Mouse (Mus musculus): ENCODE measurements around the gene Btaf1. TPM values are rescaled to one million over a fixed set of nuclear protein-coding genes. Genes with fewer than 3 reads are reported as not detected.

Gene Btaf1
- polyA plus RNA-seq, 1 experiment: 5.1 TPM

DNA sequence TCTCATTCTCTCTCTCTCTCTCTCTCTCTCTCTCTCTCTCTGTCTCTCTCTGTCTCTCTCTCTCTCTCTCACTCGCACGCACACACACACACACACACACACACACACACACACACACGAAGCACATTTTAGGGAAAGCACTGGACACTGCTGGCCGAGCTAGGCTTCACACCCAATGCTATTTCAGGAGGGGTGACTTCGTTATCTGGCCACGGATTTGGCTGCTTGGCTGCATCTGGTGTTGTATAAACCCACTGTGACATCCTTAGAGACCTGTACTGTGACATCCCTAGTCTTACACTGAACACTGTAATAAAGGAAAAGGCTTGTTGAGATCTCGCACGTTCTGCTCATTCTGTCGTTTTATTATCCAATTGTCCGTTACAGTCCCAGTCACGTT is 95.1 kb downstream of the Btaf1 start:
- no peak overlapping the region for H3K4me3 ChIP-seq (ENCODE audit: insufficient read depth, low read depth, low read length)
- no peak for TF ChIP-seq POLR2A (IDR thresholded peaks at IDR 0.05; ENCODE audit: low read depth, low read length)
- TF ChIP-seq CTCF (conservative IDR thresholded peaks at IDR 0.05; ENCODE audit: insufficient read depth, insufficient read length, low read depth, low read length): no peak
- DNase-seq: no peak
- H3K27ac ChIP-seq (ENCODE audit: insufficient read depth, low read depth, low read length): no peak overlapping the region
- H3K27me3 ChIP-seq (replicated peaks; ENCODE audit: control insufficient read depth, insufficient read depth, low read length): no peaks in the 10 kb centered on the region
- no peaks in the 10 kb centered on the region for H3K36me3 ChIP-seq (ENCODE audit: control insufficient read depth, insufficient read depth, low read length)
- 84% methylated on average over 11 of the region's 11 CpGs for WGBS
- no peaks in the 10 kb centered on the region for H3K4me1 ChIP-seq (ENCODE audit: control insufficient read depth, insufficient read depth, low read length)

DNA sequence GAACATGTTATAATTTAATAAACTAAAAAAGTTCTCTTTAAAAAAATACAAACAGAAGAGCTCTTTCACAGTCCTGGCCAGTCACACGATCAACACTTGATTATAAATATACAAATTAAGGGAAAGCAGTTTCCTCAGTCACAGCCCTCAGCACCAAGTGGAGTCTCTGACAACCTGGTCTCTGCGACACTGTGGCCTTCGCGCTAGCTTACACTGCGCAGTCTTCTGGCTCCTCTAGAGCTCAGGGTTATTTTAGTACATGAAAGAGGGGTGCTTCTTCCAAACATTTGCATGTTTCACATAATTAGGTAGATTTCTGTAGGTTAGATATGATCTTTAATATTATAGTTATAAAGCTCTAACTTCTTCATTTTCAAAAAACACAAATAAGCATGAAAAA is 96.3 kb downstream of the Btaf1 start:
- 90% methylated on average over 5 of the region's 5 CpGs for WGBS
- Histone ChIP-seq H3K36me3 (ENCODE audit: control insufficient read depth, insufficient read depth, low read length) (no peaks in the 10 kb centered on the region), H3K4me3 (ENCODE audit: insufficient read depth, low read depth, low read length) (no peak overlapping the region), H3K27me3 (replicated peaks; ENCODE audit: control insufficient read depth, insufficient read depth, low read length) (no peaks in the 10 kb centered on the region), H3K4me1 (ENCODE audit: control insufficient read depth, insufficient read depth, low read length) (no peaks in the 10 kb centered on the region), H3K27ac (ENCODE audit: insufficient read depth, low read depth, low read length) (no peak overlapping the region)
- TF ChIP-seq POLR2A (IDR thresholded peaks at IDR 0.05; ENCODE audit: low read depth, low read length) (no peak), CTCF (conservative IDR thresholded peaks at IDR 0.05; ENCODE audit: insufficient read depth, insufficient read length, low read depth, low read length) (no peak)
- no peak for DNase-seq

DNA sequence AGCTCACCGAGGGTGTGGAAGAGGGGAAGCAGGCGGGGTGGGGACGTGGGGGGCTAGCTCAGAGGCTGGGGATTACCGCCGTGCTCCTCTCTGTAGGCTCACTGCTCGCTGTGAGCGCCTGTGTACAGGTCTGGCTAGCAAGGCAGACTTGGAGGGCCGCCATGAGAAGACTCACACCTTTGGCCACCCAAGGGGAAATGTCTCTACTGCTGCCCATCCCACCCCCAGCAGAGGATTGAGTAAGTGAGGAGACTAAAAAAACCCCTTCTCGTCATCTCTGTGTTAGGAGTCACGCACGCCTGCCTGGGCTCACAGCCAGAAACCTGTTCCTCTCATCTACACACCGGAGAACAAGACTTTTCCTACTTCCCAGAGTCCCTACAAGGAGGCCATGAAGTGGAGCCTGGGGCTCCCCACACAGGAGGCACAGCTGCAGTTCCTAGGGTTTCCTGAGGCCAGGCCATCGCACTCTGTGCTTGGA is 100.0 kb downstream of the Btaf1 start:
- Histone ChIP-seq H3K27me3 (replicated peaks; ENCODE audit: control insufficient read depth, insufficient read depth, low read length) (no peaks in the 10 kb centered on the region), H3K4me3 (ENCODE audit: insufficient read depth, low read depth, low read length) (no peak overlapping the region), H3K27ac (ENCODE audit: insufficient read depth, low read depth, low read length) (no peak overlapping the region), H3K36me3 (ENCODE audit: control insufficient read depth, insufficient read depth, low read length) (no peaks in the 10 kb centered on the region), H3K4me1 (ENCODE audit: control insufficient read depth, insufficient read depth, low read length) (no peaks in the 10 kb centered on the region)
- DNase-seq: no peak
- WGBS: 68% methylated on average over 13 of the region's 13 CpGs
- no peak for TF ChIP-seq POLR2A (IDR thresholded peaks at IDR 0.05; ENCODE audit: low read depth, low read length)
- TF ChIP-seq CTCF (conservative IDR thresholded peaks at IDR 0.05; ENCODE audit: insufficient read depth, insufficient read length, low read depth, low read length): no peak

DNA sequence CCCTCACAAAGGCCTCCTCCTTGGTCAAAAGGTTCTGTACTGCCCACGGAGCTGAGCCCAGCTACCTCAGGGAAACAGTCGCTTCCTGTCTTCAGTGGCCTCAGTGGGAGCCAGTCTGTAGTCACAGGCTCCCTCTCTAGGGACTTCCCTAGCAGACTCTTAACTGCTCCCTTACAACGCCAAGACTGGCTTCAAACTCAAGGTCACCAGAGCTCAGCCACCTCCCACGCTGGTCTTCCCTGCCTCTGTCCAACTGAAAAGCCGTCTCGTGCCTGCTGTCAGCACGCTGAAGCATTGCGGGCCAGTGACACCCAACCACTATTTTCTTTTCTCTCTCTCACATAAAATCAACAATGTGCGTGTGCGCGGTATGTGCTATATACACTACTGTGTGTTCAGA is 100.5 kb downstream of the Btaf1 start:
- H3K27ac ChIP-seq (ENCODE audit: insufficient read depth, low read depth, low read length): no peak overlapping the region
- no peaks in the 10 kb centered on the region for H3K4me1 ChIP-seq (ENCODE audit: control insufficient read depth, insufficient read depth, low read length)
- no peak for DNase-seq
- TF ChIP-seq CTCF (conservative IDR thresholded peaks at IDR 0.05; ENCODE audit: insufficient read depth, insufficient read length, low read depth, low read length): no peak
- no peak for TF ChIP-seq POLR2A (IDR thresholded peaks at IDR 0.05; ENCODE audit: low read depth, low read length)
- no peak overlapping the region for H3K4me3 ChIP-seq (ENCODE audit: insufficient read depth, low read depth, low read length)
- no peaks in the 10 kb centered on the region for H3K36me3 ChIP-seq (ENCODE audit: control insufficient read depth, insufficient read depth, low read length)
- WGBS: 52% methylated on average over 11 of the region's 11 CpGs
- no peaks in the 10 kb centered on the region for H3K27me3 ChIP-seq (replicated peaks; ENCODE audit: control insufficient read depth, insufficient read depth, low read length)

DNA sequence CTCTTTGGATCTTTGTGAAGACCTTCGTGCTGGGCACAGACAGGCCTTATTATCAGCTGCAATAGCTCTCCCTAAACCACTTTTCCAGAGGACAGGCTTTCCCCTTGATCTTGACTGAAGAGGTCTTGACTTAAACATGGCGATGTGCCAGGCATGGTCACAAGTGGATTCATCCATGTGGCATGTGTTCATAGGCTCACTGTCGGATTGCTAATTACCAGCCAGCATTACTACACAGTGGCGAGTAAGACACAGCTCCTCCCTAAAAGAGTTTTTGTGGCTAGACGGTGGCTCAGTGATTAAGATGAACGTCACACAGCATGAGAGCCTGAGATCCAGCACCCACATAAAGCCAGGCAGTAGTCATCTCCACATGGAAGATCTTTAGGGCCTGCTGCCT is 103.9 kb downstream of the Btaf1 start:
- no peaks in the 10 kb centered on the region for H3K4me1 ChIP-seq (ENCODE audit: control insufficient read depth, insufficient read depth, low read length)
- no peaks in the 10 kb centered on the region for H3K27me3 ChIP-seq (replicated peaks; ENCODE audit: control insufficient read depth, insufficient read depth, low read length)
- no peak overlapping the region for H3K4me3 ChIP-seq (ENCODE audit: insufficient read depth, low read depth, low read length)
- TF ChIP-seq POLR2A (IDR thresholded peaks at IDR 0.05; ENCODE audit: low read depth, low read length): no peak
- TF ChIP-seq CTCF (conservative IDR thresholded peaks at IDR 0.05; ENCODE audit: insufficient read depth, insufficient read length, low read depth, low read length): no peak
- no peak for DNase-seq
- H3K36me3 ChIP-seq (ENCODE audit: control insufficient read depth, insufficient read depth, low read length): no peaks in the 10 kb centered on the region
- H3K27ac ChIP-seq (ENCODE audit: insufficient read depth, low read depth, low read length): no peak overlapping the region
- WGBS: 86% methylated on average over 6 of the region's 6 CpGs

DNA sequence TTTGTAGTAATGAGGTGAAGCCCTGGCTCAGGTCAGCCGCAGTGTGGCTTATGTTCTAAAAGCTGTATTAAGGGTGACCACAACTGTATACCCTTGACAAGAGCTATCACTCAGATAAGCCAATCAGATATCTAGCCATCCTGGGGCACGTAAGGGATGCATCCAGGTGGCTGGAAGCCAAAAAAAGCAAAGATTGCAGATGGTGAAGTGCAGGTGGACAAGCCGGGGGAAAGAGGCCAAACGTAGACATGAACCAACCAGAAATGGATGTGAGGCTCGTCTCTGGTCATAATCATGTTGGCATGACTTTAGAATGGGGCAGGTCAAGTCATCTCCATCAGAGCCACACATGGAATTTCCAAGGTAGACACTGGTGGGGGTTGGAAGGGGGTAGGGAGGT is 105.6 kb downstream of the Btaf1 start:
- DNase-seq: no peak
- Histone ChIP-seq H3K27me3 (replicated peaks; ENCODE audit: control insufficient read depth, insufficient read depth, low read length) (no peaks in the 10 kb centered on the region), H3K4me1 (ENCODE audit: control insufficient read depth, insufficient read depth, low read length) (no peaks in the 10 kb centered on the region), H3K4me3 (ENCODE audit: insufficient read depth, low read depth, low read length) (no peak overlapping the region), H3K27ac (ENCODE audit: insufficient read depth, low read depth, low read length) (no peak overlapping the region), H3K36me3 (ENCODE audit: control insufficient read depth, insufficient read depth, low read length) (no peaks in the 10 kb centered on the region)
- 84% methylated on average over 5 of the region's 5 CpGs for WGBS
- TF ChIP-seq POLR2A (IDR thresholded peaks at IDR 0.05; ENCODE audit: low read depth, low read length): no peak
- TF ChIP-seq CTCF (conservative IDR thresholded peaks at IDR 0.05; ENCODE audit: insufficient read depth, insufficient read length, low read depth, low read length): no peak

DNA sequence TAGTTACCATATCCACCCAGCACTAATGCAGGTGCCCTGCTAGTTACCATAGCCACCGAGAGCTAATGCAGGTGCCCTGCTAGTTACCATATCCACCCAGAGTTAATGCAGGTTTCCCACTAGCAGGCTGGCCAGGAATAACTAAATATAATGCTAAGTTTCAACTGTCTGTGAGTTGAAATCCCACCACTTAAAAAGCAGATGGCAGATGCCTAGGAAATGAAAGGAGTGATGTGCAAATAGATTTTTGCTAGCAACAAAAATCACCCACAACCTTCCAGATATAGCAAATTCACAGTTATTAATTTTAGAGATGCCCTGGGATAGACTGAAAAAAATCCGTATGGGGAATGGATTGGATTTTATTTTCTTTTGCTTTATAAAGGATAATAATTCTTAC is 106.5 kb downstream of the Btaf1 start:
- no peak for DNase-seq
- H3K4me3 ChIP-seq (ENCODE audit: insufficient read depth, low read depth, low read length): no peak overlapping the region
- no peaks in the 10 kb centered on the region for H3K27me3 ChIP-seq (replicated peaks; ENCODE audit: control insufficient read depth, insufficient read depth, low read length)
- H3K4me1 ChIP-seq (ENCODE audit: control insufficient read depth, insufficient read depth, low read length): no peaks in the 10 kb centered on the region
- H3K36me3 ChIP-seq (ENCODE audit: control insufficient read depth, insufficient read depth, low read length): no peaks in the 10 kb centered on the region
- TF ChIP-seq POLR2A (IDR thresholded peaks at IDR 0.05; ENCODE audit: low read depth, low read length) (no peak), CTCF (conservative IDR thresholded peaks at IDR 0.05; ENCODE audit: insufficient read depth, insufficient read length, low read depth, low read length) (no peak)
- H3K27ac ChIP-seq (ENCODE audit: insufficient read depth, low read depth, low read length): no peak overlapping the region
- 79% methylated on average over 2 of the region's 2 CpGs for WGBS

DNA sequence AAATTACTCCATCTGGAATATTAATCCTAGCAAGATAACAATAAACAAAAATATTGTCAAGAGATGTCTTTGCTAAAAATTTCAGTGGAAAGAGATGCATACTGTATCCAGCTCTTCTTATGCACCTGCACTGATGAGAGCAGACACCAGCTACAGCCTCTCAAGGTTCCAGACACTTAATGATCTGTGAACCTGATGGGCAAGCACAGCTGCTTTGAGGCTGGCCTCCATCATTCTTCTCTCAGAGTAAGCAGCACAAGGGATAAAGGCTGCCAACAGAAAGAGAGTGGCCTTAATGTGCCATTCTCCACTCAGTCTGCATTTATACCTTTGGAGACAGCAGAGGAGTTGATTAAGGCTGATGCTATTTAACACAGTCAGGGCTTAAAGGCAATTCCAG is 115.0 kb downstream of the Btaf1 start:
- no peak for TF ChIP-seq POLR2A (IDR thresholded peaks at IDR 0.05; ENCODE audit: low read depth, low read length)
- TF ChIP-seq CTCF (conservative IDR thresholded peaks at IDR 0.05; ENCODE audit: insufficient read depth, insufficient read length, low read depth, low read length): no peak
- no peak overlapping the region for H3K27ac ChIP-seq (ENCODE audit: insufficient read depth, low read depth, low read length)
- H3K4me3 ChIP-seq (ENCODE audit: insufficient read depth, low read depth, low read length): no peak overlapping the region
- H3K4me1 ChIP-seq (ENCODE audit: control insufficient read depth, insufficient read depth, low read length): no peaks in the 10 kb centered on the region
- H3K27me3 ChIP-seq (replicated peaks; ENCODE audit: control insufficient read depth, insufficient read depth, low read length): no peaks in the 10 kb centered on the region
- no peaks in the 10 kb centered on the region; the same call in none of the 2 replicates for H3K36me3 ChIP-seq (ENCODE audit: control insufficient read depth, insufficient read depth, low read length)
- DNase-seq: no peak
